Mouse (Mus musculus) ES-E14 (cell line): Measurements from ENCODE around the gene Gm38394. TPM values are rescaled to one million over a fixed set of nuclear protein-coding genes. Genes with fewer than 3 reads are reported as not detected.

Experiments
- DNase-seq: peaks from one replicate; pipeline ENCODE4 v3.0.0-alpha.2; 2013; ENCODE audit warnings: low read depth, low spot score
- H3K27ac ChIP-seq: 2 replicates; pipeline ENCODE4 v1.5.1; 2012; ENCODE audit warnings: low read depth, mild to moderate bottlenecking, low read length, moderate library complexity, mixed read lengths; ENCODE audit not compliant: poor library complexity, insufficient read depth, severe bottlenecking
- H3K36me3 ChIP-seq: 2 replicates; pipeline ENCODE4 v1.6.1; 2012; ENCODE audit warnings: mild to moderate bottlenecking, low read length, moderate library complexity, mixed read lengths; ENCODE audit not compliant: control insufficient read depth, poor library complexity, insufficient read depth, severe bottlenecking
- H3K4me1 ChIP-seq, 2 experiments: fragments of 150-350 bp in 1 of 2; sonication (generic) in 1 of 2; 2 replicates each; pipeline ENCODE4 v1.6.1; 2012; ENCODE audit warnings: low read length in 2 of 2, mild to moderate bottlenecking in 1 of 2, mixed read lengths in 1 of 2; ENCODE audit not compliant: control insufficient read depth in 2 of 2, insufficient read depth in 2 of 2, poor library complexity in 1 of 2
- H3K4me3 ChIP-seq, 2 experiments: fragments of 150-350 bp in 1 of 2; sonication (generic) in 1 of 2; 2 replicates each; pipeline ENCODE4 v1.5.1; 2012; ENCODE audit warnings: low read length in 2 of 2, low read depth in 1 of 2, mild to moderate bottlenecking in 1 of 2, mixed read lengths in 1 of 2; ENCODE audit not compliant: insufficient read depth in 1 of 2, poor library complexity in 1 of 2, severe bottlenecking in 1 of 2
- H3K9ac ChIP-seq: 2 replicates; pipeline ENCODE4 v1.6.1; 2012; ENCODE audit warnings: low read depth, mild to moderate bottlenecking, low read length, mixed read lengths; ENCODE audit not compliant: poor library complexity, insufficient read depth, severe bottlenecking
- H3K9me3 ChIP-seq: fragments of 150-350 bp; sonication (generic); 2 replicates; pipeline ENCODE4 v1.6.1; 2012; ENCODE audit warnings: low read depth, mild to moderate bottlenecking, low read length; ENCODE audit not compliant: control insufficient read depth, insufficient read depth
- CHD2 ChIP-seq: IDR thresholded peaks from 2 replicates; pipeline ENCODE4 v1.6.1; 2014; ENCODE audit warnings: mild to moderate bottlenecking, low read depth, low read length, inconsistent platforms
- HCFC1 ChIP-seq: IDR thresholded peaks from 2 replicates; pipeline ENCODE4 v1.6.1; 2012; ENCODE audit warnings: low read length, inconsistent platforms, borderline replicate concordance; ENCODE audit not compliant: insufficient read depth
- MAFK ChIP-seq: IDR thresholded peaks from 2 replicates; pipeline ENCODE4 v1.6.1; 2014; ENCODE audit warnings: mild to moderate bottlenecking, low read depth, low read length, inconsistent platforms; ENCODE audit not compliant: insufficient read depth
- ZC3H11A ChIP-seq: IDR thresholded peaks from 2 replicates; pipeline ENCODE4 v1.6.1; 2012; ENCODE audit warnings: low read depth, mild to moderate bottlenecking, inconsistent platforms, low read length, borderline replicate concordance
- ZNF384 ChIP-seq: IDR thresholded peaks from 2 replicates; pipeline ENCODE4 v1.6.1; 2012; ENCODE audit warnings: low read depth, low read length, inconsistent platforms
- in situ Hi-C, 2 experiments: fragments of 600-800 bp; cut with MboI; formaldehyde crosslinking; loops; one replicate each; pipeline ENCODE4 v1.15.1; 2025; ENCODE audit warnings: low sequenced_read_pairs in 2 of 2, inconsistent platforms in 1 of 2; ENCODE audit not compliant: unreplicated experiment in 2 of 2
- total RNA-seq: library from RNA; depleted of rRNA; stranded (reverse); fragments of 300-350 nt; gene quantifications from 2 replicates; pipeline ENCODE4 v1.2.3, GENCODE M21; 2012

Gene Gm38394
- total RNA-seq, 1 experiment, result 8.7 TPM

- DNase-seq, result no peak
- no peak overlapping the region for H3K4me3 ChIP-seq
- no peaks in the 10 kb centered on the region for H3K9me3 ChIP-seq
- peaks cover 51% of the 10 kb centered on the region for H3K36me3 ChIP-seq
- in situ Hi-C loops, result loop anchor here in 1 of 2 experiments (25.0 kb wide), 1 partner anchor 971 kb away; no protein-coding TSS in a partner anchor
- no peak for TF ChIP-seq HCFC1
- TF ChIP-seq MAFK, result no peak
- TF ChIP-seq ZNF384, result no peak
- no peak for TF ChIP-seq CHD2
- no peak for TF ChIP-seq ZC3H11A
- H3K27ac ChIP-seq, result no peak overlapping the region
- H3K4me1 ChIP-seq, result no peaks in the 10 kb centered on the region
- no peak overlapping the region for H3K9ac ChIP-seq
Measured at GRCm38 (mm10) chr1:133641163-133641562, 20.0 kb downstream of the Gm38394 start.

GRCm38 (mm10) chr1:133638517-133638916 lies 22.6 kb downstream of the Gm38394 start:
- Histone ChIP-seq H3K36me3 (peaks cover 41% of the 10 kb centered on the region), H3K4me3 (no peak overlapping the region), H3K4me1 (no peaks in the 10 kb centered on the region), H3K9me3 (no peaks in the 10 kb centered on the region), H3K9ac (no peak overlapping the region), H3K27ac (no peak overlapping the region)
- DNase-seq, result no peak
- no peak for TF ChIP-seq ZNF384
- TF ChIP-seq ZC3H11A, result no peak
- TF ChIP-seq CHD2, result no peak
- no peak for TF ChIP-seq HCFC1
- no peak for TF ChIP-seq MAFK
- in situ Hi-C loops, result loop anchor here in 1 of 2 experiments (25.0 kb wide), 1 partner anchor 974 kb away; no protein-coding TSS in a partner anchor

DNA sequence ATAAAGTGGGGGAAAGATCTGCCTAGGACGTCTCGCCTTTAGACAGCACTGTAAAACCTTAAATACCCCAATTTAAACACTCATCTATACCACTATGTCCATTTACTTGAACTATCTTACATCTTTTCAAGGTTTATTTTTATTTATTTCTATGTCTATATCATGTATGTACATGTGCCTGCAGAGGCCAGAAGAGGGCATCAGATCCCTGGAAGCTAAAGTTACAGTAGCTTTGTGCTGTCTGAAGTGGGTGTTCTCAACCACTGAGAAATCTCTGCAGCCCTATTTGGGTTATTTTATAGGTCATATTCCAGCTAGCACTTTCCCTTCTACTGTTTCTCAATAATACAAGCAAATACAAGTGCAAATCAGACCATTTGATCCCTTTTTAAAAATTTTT lies 28.9 kb downstream of the Gm38394 start:
- in situ Hi-C loops, result loop anchor here in 1 of 2 experiments (25.0 kb wide), 1 partner anchor 980 kb away; no protein-coding TSS in a partner anchor

GRCm38 (mm10) chr1:133625052-133625451 lies 36.1 kb downstream of the Gm38394 start:
- peaks cover 54% of the 10 kb centered on the region for H3K36me3 ChIP-seq
- H3K9me3 ChIP-seq, result no peaks in the 10 kb centered on the region
- H3K9ac ChIP-seq, result no peak overlapping the region
- TF ChIP-seq ZNF384 (no peak), HCFC1 (no peak), MAFK (no peak), CHD2 (no peak)
- no peak overlapping the region for H3K4me3 ChIP-seq
- in situ Hi-C loops, result loop anchor here in 1 of 2 experiments (25.0 kb wide), 1 partner anchor 987 kb away; no protein-coding TSS in a partner anchor
- H3K27ac ChIP-seq, result no peak overlapping the region
- no peak for DNase-seq
- no peaks in the 10 kb centered on the region for H3K4me1 ChIP-seq

More for the DNA sequence above, 28.9 kb downstream of the Gm38394 start:
- Histone ChIP-seq H3K36me3 (peaks cover 37% of the 10 kb centered on the region), H3K9me3 (no peaks in the 10 kb centered on the region), H3K4me1 (no peaks in the 10 kb centered on the region), H3K4me3 (no peak overlapping the region), H3K9ac (no peak overlapping the region), H3K27ac (no peak overlapping the region)
- DNase-seq, result no peak
- TF ChIP-seq ZC3H11A, result no peak

GRCm38 (mm10) chr1:133618311-133618710 lies 42.8 kb downstream of the Gm38394 start:
- H3K9ac ChIP-seq, result no peak overlapping the region
- DNase-seq, result no peak
- in situ Hi-C loops, result loop anchor here (5.0 to 25.0 kb wide), 3 partner anchors 34 to 456 kb away; partner anchors contain the start of gene Plekha6 (in 1 of the 2)
- TF ChIP-seq CHD2, result no peak
- no peak for TF ChIP-seq ZNF384
- no peak for TF ChIP-seq ZC3H11A
- TF ChIP-seq MAFK, result no peak
- no peak for TF ChIP-seq HCFC1
- H3K4me1 ChIP-seq, result no peaks in the 10 kb centered on the region
- H3K36me3 ChIP-seq, result peaks cover 23% of the 10 kb centered on the region
- no peak overlapping the region for H3K4me3 ChIP-seq
- H3K27ac ChIP-seq, result no peak overlapping the region
- H3K9me3 ChIP-seq, result no peaks in the 10 kb centered on the region
